Mouse (Mus musculus) Patski (cell line): Measurements from ENCODE around the gene Atp2c1. TPM values are rescaled to one million over a fixed set of nuclear protein-coding genes. Genes with fewer than 3 reads are reported as not detected.

ENCODE experiments used
- ATAC-seq: fragments of 100-300 bp; one replicate; pipeline ENCODE4 v1.8.0; 2021
- CTCF ChIA-PET: fragments of 350-600 bp; sonication (Branson Sonifier 250); formaldehyde crosslinking; loops from one replicate; lab custom pipeline; 2022; ENCODE audit warnings: inconsistent platforms; lab: Charles Lee
- POLR2A ChIA-PET: fragments of 350-600 bp; sonication (Branson Sonifier 250); formaldehyde crosslinking; loops from one replicate; lab custom pipeline; 2022; ENCODE audit warnings: antibody characterized with exemption, inconsistent platforms; lab: Charles Lee
- DNase-seq: peaks from one replicate; pipeline ENCODE4 v3.0.0-alpha.2; 2011; ENCODE audit warnings: low read depth, low spot score
- H3K27me3 ChIP-seq: fragments of 371-371 bp; one replicate; pipeline ENCODE4 v1.5.1; 2021
- CTCF ChIP-seq: fragments of 100-300 bp; IDR thresholded peaks from one replicate; pipeline ENCODE4 v1.5.1; 2021
- in situ Hi-C: fragments of 300-500 bp; cut with MboI; formaldehyde crosslinking; loops from 3 replicates; pipeline ENCODE4 v1.11.1; 2018; ENCODE audit warnings: low pct_unique_long_range_greater_than_20kb, mixed read lengths
- polyA plus RNA-seq: library from polyadenylated mRNA; unstranded; gene quantifications from one replicate; pipeline ENCODE4 v1.2.3, GENCODE M21; 2021

The Atp2c1 gene
- polyA plus RNA-seq, 1 experiment from 2014 or later = 60.1 TPM

GRCm38 (mm10) chr9:105492744-105493143 is 34.4 kb downstream of the Atp2c1 start:
- CTCF ChIA-PET = interaction anchor here (1.8 kb wide), 1 partner anchor 8 kb away, joined by 4 read pairs; no protein-coding TSS in a partner anchor
- H3K27me3 ChIP-seq = no peaks in the 10 kb centered on the region
- in situ Hi-C loops = no loop called here
- no peak for ATAC-seq
- DNase-seq = no peak
- POLR2A ChIA-PET = interaction anchor here (0.7 kb wide), 2 partner anchors 9 to 21 kb away, joined by 4 read pairs; no protein-coding TSS in a partner anchor
- no peak for TF ChIP-seq CTCF

- H3K27me3 ChIP-seq = no peaks in the 10 kb centered on the region
- ChIA-PET POLR2A (no interaction called here), CTCF (no interaction called here)
- ATAC-seq = no peak
- no peak for DNase-seq
- in situ Hi-C loops = no loop called here
- no peak for TF ChIP-seq CTCF
Observed at GRCm38 (mm10) chr9:105488363-105488762, 38.8 kb downstream of the Atp2c1 start.

GRCm38 (mm10) chr9:105484338-105485084 is 42.6 kb downstream of the Atp2c1 start:
- no peak for ATAC-seq
- ChIA-PET POLR2A (interaction anchor here (0.6 kb wide), 1 partner anchor 9 kb away, joined by 4 read pairs; no protein-coding TSS in a partner anchor), CTCF (interaction anchor here (1.1 to 1.6 kb wide), 2 partner anchors 9 to 11 kb away, joined by 3 to 4 read pairs; no protein-coding TSS in a partner anchor)
- no peaks in the 10 kb centered on the region for H3K27me3 ChIP-seq
- no peak for TF ChIP-seq CTCF
- no peak for DNase-seq
- in situ Hi-C loops = no loop called here

GRCm38 (mm10) chr9:105483880-105484279 is 43.2 kb downstream of the Atp2c1 start:
- ChIA-PET POLR2A (interaction anchor here (0.6 kb wide), 1 partner anchor 9 kb away, joined by 4 read pairs; no protein-coding TSS in a partner anchor), CTCF (interaction anchor here (1.6 kb wide), 1 partner anchor 9 kb away, joined by 4 read pairs; no protein-coding TSS in a partner anchor)
- H3K27me3 ChIP-seq = no peaks in the 10 kb centered on the region
- in situ Hi-C loops = no loop called here
- no peak for TF ChIP-seq CTCF
- DNase-seq (no peak), ATAC-seq (no peak)

GRCm38 (mm10) chr9:105482715-105483510 is 44.2 kb downstream of the Atp2c1 start:
- ATAC-seq (no peak), DNase-seq (no peak)
- ChIA-PET CTCF (no interaction called here), POLR2A (no interaction called here)
- in situ Hi-C loops = no loop called here
- no peak for TF ChIP-seq CTCF
- H3K27me3 ChIP-seq = no peaks in the 10 kb centered on the region

GRCm38 (mm10) chr9:105482070-105482469 is 45.0 kb downstream of the Atp2c1 start:
- ChIA-PET CTCF (no interaction called here), POLR2A (no interaction called here)
- DNase-seq = no peak

GRCm38 (mm10) chr9:105476134-105476533 is 51.0 kb downstream of the Atp2c1 start:
- ATAC-seq (no peak), DNase-seq (no peak)
- ChIA-PET POLR2A (no interaction called here), CTCF (interaction anchor here (1.5 kb wide), 1 partner anchor 9 kb away, joined by 4 read pairs; no protein-coding TSS in a partner anchor)
- no peak for TF ChIP-seq CTCF
- no peaks in the 10 kb centered on the region for H3K27me3 ChIP-seq
- in situ Hi-C loops = no loop called here

More at GRCm38 (mm10) chr9:105482070-105482469, 45.0 kb downstream of the Atp2c1 start:
- no peak for TF ChIP-seq CTCF
- no peaks in the 10 kb centered on the region for H3K27me3 ChIP-seq
- in situ Hi-C loops = no loop called here
- ATAC-seq = no peak

GRCm38 (mm10) chr9:105474910-105475309 is 52.2 kb downstream of the Atp2c1 start:
- POLR2A ChIA-PET = interaction anchor here (1.3 kb wide), 1 partner anchor 20 kb away, joined by 5 read pairs; no protein-coding TSS in a partner anchor
- ATAC-seq = peak; percentile 97
- in situ Hi-C loops = no loop called here
- CTCF ChIA-PET = no interaction called here
- no peak for DNase-seq
- no peak for TF ChIP-seq CTCF
- H3K27me3 ChIP-seq = no peaks in the 10 kb centered on the region

- CTCF ChIA-PET = interaction anchor here (0.9 to 1.1 kb wide), 2 partner anchors 9 to 149 kb away, joined by 3 read pairs; no protein-coding TSS in a partner anchor
- POLR2A ChIA-PET = no interaction called here
- no peaks in the 10 kb centered on the region for H3K27me3 ChIP-seq
- in situ Hi-C loops = no loop called here
- ATAC-seq = no peak
- TF ChIP-seq CTCF = peak; percentile 68
- DNase-seq = no peak
Observed at GRCm38 (mm10) chr9:105467787-105468186, 59.3 kb downstream of the Atp2c1 start.

GRCm38 (mm10) chr9:105461496-105461895 is 65.6 kb downstream of the Atp2c1 start:
- no peak for DNase-seq
- ChIA-PET CTCF (no interaction called here), POLR2A (no interaction called here)
- in situ Hi-C loops = no loop called here
- TF ChIP-seq CTCF = no peak
- ATAC-seq = no peak
- H3K27me3 ChIP-seq = no peaks in the 10 kb centered on the region
